Mouse (Mus musculus) kidney, postnatal 10 days (tissue): ENCODE data around the gene Simc1.
"Not testable (repeated sequence)": the region's sequence is repeated elsewhere in the genome, so short reads cannot be mapped to it uniquely, and the experiment has no call there.

Experiments
- DNase-seq: peaks from one replicate; pipeline ENCODE4 v3.0.0; 2021; ENCODE audit warnings: mixed read lengths

Simc1 gene

DNA sequence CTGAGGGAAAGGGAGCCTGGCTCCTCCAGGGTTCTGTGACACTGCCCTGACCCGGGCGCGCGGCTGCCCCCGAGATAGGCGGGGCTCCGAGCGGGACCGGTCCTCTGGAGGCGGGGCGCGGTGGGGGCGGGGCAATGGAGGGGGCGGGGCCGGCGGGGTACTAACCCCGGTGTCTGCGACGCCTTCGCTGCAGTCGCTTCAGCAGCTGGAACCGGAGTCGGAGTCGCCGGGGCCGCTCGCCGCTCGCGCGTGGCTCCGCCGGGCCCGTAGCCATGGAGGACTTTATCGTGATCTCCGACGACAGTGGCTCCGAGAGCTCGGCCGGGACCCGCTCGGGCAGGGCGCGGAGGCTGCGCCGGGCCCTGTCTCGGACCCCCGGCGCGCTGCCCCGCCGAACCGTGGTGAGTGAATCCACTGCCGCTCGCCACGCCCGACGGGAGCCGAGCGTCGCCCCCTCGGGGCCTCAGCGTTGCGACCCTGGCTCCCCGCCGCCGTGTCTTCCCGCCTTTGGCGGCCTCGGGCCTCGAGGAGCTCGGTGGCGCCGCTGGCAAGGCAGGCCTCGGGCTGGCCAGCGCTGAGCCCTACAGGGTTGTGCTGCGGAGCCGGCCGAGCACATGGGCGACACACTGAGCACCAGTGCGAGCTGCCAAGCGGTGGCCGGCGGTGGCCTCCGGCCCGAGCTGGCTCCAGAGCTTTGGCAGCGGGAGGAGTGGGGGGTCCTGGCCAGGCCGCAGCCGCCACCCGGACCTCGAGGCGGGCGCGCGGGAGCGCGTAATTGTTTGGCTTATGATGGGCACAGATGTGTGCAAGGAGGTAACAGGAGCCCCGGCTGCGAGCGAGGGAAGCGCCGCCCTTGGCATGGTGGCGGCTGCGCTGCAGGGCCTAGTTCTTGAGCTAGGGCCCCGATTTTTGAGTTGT lies at the start of gene Simc1:
Simc1 (plus strand) TSS at position 176 of the 918 bp plus-strand sequence.
- DNase-seq: peak; percentile 88

DNA sequence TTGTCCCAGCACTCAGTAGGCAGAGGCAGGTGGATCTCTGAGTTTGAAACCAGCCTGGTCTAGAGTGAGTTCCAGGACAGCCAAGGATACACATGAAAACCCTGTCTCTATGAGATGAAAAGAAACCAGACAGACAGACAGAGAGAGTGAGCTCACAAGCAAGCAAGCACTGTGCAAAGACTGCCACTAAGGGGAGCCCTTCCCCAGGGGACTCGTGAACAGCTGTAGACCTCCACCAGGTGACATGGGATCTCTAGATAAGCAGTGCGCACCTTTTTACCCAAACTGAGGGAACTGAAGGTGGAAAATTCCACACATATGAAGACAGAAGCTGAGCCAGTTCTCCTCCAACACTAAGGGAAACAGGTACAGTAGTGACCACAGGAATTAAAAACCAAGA lies 46.5 kb upstream of the Simc1 start:
- DNase-seq: peak; percentile 61

DNA sequence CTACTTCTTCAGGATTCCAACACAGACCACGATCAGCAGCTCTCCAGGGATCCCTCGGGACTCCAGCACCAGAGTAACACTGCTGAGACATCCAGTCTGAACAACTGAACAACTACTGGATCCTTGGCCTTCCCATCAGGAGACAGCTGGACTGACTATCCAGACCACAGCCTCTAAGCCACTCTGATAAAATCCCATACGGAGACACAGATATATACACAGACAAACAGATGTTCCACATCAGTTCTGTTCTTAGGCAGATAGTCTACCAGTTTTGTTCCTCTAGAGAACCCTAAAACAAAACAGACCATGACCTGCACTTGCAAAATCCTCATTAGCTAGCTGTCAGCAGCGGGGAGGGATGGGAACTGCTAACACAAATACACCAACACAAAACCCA lies 44.3 kb upstream of the Simc1 start:
- peak; percentile 18 for DNase-seq

DNA sequence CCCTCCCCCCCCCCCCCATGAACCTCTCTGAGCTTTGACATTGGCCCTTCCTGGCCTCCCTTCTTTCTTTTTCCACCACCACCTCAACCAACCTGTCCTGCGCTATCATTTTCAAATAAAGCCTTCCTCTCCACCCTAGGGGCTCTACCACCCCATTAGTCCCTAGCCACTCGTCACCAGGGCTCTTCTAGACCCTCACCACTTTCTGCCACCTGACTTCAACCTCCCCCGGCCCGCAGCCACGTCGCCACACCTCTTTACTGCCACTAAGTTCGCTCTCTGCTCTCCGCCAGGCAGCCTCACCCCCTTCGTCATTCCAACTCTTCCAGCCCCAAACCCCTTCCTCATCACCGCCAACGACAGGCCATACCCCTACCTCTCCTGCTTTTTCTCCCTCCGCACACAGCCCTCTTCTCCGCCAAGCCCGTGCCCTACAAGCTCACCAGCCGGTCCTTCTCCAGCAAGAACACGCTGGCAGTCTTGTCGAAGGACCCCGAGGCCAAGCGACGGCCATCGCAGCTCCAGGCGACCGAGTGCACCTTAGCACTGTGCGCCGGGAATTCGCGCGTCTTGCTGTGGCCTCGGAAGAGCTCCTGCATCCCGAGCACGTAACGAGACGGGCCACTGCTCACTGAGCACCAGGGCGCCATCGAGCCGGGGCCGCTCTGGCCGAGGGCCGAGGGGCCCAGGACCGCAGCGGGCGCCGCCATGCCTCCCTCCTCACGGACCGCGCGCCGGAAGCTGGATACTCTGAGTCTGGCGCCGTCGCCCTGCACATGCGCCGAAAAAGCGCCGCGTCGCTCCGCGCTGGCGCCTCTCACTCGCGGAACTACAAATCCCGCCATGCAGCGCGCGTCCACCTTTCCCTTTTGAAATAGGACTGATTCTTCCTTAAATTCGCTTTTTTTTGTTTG lies 35.2 kb upstream of the Simc1 start, which contains the start of gene Thoc3:
Thoc3 (minus strand) TSS at position 752 of the 914 bp plus-strand sequence.
- DNase-seq: peak; percentile 95

DNA sequence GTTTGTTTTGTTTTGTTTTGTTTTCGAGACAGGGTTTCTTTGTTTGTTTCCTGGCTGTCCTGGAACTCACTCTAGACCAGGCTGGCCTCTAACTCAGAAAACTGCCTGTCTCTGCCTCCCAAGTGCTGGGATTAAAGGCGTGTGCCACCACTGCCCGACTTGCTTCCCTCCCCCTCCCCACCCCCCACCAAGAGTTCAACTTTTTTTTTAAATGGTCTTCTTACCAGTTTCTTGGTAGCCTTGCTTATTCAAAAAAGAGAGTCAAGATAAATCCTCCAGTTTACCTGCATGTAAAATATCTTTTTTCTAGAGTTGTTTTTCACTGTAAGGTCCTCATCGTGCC lies 34.6 kb upstream of the Simc1 start:
- DNase-seq: no peak

DNA sequence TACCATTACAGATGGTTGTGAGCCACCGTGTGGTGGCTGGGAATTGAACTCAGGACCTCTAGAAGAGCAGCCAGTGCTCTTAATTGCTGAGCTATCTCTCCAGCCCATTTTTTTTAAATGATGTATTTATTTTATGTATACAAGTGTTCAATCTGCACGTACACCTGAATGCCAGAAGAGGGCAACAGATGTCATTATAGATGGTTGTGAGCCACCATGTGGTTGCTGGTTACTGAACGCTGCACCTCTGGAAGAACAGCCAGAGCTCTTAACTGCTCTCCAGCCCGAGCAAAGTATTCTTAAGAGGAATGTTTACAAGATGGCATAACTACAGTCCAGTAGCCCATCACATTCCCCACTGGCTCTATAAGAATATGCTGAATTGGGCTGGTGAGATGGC lies 31.6 kb upstream of the Simc1 start:
- DNase-seq: no peak

DNA sequence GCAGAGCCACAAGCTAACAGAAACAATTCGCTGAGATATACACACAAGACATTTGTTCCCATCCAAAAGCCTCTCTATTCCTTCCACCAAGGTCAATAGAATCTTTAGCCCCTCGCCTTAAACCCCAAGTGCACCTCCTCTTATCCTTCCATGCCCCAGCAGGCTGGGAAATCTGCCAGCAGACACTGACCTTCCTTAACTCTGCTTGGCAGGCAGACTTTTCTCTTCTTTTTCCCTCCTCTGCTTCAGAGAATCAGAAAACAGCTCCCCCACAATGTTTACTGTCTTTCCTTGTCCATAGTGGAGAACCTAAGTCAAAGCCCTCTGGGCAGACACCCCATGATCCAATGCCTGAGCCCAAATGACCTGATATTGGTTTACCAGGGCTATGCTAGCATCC lies 28.6 kb upstream of the Simc1 start:
- DNase-seq: peak; percentile 29

DNA sequence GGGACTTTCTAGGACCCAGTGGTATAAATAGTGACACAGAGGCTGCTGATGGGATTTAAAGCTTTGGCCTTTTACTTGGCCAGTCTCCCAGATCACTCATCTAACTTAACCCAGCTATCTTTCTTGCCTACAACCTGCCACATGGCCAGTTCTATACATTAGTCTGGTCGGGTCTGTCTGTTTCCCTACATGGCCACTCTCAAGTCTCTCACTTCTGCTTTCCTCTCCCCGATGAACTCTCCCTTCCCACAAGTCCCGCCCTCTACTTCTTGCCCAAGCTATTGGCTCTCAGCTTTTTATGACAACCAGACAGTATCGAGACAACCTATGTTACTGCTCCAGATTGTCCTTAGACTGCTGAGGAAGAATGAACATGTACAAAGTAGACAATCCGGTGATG lies 27.9 kb upstream of the Simc1 start:
- no peak for DNase-seq

DNA sequence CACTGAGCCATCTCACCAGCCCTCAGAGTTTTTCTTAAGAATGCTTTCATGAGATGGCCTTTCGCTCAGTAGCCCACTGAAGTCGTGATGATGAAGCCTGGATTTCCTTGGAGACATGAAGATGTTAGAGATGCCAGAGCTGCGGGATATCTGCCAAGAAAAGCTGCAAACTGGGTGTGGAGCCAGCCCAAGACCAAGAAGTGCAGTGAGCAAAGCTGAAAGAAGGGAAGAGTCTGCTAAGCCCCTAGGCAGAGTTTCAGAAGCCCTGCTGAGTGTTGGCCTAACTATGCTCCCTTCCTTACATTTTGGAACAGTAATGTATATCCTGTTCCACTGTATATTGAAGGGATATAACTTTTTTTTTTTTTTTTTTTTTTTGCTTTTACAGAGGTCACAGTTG lies 24.3 kb upstream of the Simc1 start:
- peak; percentile 31 for DNase-seq

DNA sequence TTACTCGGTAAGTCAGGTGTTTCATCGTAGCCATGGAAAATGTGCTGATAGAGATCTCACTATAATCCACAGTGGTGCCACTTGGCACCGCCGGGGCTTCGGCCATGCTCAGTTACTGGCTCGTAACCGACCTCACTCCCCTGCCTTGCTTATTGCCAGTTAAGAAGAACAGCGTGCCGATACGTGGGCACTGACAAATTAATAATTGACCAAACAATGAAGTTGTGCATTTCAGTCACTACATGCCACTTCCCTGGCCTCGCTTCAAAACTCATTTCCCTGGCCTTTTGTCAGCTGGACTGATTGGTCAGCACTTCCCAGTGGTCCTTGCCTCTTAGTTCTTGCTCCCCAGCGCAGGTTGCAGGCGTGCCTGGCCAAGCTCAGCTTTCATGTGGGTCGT lies 22.1 kb upstream of the Simc1 start:
- peak; percentile 53 for DNase-seq

DNA sequence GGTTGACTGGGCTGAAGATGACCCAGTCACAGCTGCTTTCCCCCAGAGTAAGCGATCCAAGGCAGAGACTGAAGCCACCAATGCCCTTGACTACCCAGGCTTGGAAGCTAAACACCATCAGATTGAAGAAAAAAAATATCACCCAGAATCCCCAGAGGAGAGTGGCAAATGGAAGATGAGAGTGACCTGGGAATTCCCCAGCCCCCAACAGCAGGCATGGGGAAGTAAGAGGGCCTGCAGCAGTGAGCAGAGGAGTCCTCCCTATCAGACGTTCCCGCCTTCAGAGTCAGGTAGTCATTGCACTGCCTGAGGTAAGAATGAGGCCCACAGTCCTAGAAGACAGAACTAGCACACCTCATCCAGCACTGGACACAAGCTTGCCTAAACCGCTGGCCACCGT lies 13.2 kb upstream of the Simc1 start:
- DNase-seq: no peak

DNA sequence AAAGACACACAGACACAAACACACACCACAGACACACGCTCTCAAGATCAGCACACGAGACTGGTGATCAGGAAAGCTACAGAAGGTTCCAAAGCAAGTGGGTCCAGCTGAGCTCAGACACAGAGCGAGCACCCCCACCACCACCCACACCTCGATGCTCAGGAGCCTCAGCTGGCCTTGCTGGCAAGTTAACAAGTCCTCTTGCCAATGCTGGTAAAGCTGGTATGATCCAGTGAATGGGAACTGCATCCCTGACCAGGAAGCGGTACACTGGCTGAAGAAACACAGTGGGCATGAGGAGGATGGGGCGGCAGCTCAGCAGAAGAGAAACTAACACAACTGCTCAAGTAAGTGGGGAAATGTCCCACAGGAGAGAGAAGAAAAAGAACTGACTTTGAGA lies 12.2 kb upstream of the Simc1 start:
- no peak for DNase-seq

DNA sequence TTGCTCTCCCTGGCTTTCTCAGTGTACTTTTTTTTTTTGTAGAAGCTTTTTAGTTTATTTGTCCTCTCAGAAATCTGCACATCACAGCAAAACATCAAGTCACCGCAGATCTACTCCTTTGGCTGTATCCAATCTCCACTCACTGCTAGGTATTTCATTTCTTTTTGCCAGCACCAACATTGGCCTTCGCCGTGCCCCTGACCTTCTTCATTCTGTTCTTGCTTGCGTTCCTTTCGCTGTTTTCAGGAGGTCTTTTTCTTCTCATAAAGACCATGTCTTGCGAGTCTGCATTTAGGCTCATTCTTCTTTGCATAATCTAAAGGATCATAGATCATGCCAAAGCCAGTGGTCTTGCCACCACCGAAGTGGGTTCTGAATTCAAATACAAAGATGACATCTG lies 4.0 kb upstream of the Simc1 start:
- not testable (repeated sequence) for DNase-seq

DNA sequence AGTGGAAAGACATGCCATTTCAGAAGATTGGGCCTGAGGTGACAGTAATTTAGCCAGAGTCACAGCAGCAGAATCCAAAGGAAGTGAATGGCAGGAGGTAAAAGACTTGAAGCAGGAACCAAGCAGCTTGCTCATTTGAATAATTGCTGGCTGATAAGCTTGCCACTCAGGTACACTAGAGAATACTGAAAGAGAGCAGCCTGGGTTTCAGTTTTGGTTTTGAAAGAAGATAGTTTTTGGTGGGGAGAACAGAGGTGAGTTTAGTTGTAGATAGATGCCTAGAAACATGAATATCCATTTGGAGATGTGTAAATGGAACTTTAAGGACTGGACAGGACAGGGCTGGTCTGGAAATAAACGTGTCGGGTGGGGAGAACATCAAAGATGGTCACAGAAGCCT lies 2.2 kb upstream of the Simc1 start:
- no peak for DNase-seq

DNA sequence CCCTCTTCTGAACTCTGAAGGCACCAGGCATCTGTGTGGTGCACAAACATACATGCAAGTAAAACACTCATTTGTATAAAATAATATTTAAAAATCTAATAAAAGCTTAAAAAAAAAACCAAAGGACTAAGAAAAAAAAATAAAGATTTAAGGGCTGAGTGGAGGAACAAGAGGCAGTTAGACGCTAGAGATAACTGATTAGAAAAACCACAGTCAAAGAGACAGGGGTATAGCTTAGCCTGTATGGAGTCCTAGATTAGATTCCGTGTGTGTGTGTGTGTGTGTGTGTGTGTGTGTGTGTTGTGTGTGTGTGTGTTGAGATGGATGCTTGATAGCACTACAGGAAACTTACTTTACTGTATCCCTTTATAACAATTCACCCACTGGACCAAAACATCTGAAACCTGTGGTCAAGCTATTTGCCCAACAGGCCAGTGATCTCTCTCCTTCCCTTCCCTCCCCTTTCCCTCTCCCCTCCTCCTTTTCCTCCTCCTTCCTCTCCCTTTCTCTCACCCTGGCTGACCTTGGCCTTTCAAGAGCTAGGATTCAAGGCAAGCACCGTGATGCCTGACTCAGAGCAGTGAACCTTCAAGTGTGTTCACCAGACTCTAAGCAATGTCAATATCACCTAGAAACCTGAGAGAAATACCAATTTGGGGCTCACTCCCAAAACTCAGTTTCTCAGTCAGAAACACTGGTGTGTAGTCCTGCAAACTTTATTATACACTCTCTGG lies 1.5 kb upstream of the Simc1 start:
- no peak for DNase-seq

DNA sequence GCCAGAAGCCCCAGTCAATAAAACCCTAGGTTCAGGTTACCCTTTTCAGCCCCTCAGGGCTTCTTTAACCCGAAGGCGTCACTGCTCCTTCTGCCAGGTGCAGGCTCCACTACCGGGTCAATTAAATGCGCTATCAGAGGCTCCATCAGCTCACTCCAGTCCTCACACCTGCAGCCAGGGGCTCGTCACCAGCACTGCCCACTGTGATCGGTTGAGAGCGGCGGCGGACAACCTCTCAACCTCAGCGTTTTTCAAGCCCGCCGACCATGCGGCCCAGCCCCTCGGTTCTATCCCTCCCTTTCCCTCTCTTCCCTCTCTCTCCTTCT lies 338 bp upstream of the Simc1 start:
- no peak for DNase-seq

DNA sequence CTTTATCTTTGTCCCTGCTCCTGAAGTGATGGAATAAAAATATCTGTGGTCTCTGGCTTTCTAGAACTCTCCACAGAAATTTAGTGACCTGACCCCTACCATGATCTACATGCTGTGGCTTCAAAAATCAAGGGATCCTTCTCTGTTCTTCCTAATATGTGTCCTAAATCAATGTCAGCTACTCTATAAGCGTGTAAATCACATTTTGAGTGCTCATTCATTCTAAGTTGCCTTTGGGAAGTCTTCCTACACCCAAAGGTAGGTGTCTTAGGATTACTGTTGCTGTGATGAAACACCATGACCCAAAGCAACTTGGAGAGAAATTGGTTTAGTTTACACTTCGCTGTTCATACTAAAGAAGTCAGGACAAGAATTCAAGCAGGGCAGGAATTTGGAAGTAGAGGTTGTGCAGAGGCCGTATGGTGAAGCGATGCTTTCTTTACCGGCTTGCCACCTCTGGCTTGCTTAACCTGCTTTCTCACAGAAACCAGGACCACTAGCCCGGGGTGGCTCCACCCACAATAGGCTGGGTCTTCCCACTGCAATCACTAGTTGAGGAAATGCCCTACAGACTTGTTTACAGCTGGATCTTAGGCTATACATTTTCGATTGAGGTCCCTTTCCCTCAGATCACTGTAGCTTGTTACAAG lies 1.2 kb downstream of the Simc1 start:
- DNase-seq: no peak

DNA sequence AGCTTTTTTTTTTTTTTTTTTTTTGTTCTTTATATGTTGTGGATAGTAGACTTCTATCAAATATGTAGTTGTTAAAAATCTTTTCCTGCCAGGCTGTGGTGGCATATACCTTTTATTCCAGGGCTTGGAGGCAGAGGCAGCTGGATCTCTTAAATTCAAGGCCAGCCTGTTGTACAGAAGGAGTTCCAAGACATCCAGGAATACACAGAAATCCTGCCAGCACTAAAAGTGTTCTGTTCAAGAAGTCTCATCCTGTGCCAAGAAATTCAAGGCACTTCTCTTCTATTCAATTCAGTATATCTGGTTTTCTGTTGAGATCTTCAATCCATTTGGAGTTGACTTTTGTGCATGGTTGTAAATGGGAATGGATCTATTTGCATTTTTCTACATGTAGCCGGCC lies 2.3 kb downstream of the Simc1 start:
- DNase-seq: no peak

DNA sequence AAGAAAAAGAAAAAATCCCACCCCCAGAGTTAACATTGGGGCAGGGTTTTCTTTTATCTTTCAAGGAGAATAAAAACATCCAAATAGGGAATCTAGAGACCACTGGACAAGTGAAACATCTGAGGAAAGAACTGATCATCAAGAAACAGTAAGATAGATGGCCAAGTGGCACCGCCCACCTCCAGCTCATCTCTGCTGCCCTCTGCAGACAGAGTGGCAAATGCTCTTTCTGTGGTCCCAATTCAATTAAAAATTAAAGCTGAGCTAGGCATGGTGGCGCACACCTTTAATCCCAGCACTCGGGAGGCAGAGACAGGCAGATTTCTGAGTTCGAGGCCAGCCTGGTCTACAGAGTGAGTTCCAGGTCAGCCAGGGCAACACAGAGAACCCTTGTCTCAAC lies 16.6 kb downstream of the Simc1 start:
- peak; percentile 11 for DNase-seq

DNA sequence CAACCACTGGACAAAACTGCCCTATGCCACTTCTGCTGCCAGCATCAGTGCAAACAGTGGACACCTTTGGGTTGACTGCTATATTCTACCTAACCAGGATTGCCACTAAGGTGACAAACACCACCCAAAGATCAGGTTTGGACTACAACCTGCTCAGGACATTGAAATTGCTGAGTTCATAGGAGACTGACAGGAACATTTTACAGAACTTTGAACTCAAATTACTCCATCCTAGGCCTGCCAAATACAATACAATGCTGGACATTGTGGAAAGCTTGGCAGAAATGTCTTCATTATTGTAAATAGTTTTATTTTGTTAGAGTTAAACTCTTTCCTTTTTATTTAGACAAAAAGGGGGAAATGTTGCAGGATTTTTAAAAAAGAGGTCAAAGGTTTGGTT lies 17.6 kb downstream of the Simc1 start:
- no peak for DNase-seq

DNA sequence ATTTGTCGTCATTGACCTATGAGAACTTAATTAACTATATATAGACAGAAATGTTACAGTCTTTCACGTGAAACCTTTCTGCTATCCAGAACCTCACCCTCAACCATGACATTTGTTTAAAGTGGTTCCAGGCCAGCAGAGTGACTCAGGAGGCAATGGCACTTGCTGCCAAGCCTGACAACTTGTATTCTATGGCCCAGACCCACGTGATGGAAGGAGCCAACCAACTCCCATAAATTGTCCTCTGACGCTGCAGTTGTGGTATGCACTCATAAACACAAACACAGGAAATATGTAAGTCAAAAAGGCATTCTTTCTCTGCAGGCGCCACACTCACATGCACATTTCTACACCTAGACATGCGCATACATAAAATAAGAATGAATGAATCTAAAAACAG lies 23.6 kb downstream of the Simc1 start:
- DNase-seq: no peak

DNA sequence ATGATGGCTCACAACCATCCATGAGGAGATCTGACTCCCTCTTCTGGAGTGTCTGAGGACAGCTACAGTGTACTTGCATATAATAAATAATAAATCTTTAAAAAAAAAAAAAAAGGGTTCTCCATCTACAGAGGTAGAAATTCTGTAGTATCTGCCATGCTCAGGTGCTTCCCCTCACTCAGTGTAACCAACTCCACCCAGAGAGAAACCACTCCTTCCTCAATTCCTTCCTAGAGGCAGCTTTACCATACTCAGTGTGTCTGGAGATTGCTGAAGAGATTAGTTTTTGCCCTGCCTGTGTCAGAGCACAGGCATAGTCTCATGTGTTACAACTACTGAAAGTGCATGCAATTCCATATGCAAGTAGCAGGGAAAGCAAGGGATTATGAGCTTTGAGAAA lies 28.6 kb downstream of the Simc1 start:
- DNase-seq: no peak

DNA sequence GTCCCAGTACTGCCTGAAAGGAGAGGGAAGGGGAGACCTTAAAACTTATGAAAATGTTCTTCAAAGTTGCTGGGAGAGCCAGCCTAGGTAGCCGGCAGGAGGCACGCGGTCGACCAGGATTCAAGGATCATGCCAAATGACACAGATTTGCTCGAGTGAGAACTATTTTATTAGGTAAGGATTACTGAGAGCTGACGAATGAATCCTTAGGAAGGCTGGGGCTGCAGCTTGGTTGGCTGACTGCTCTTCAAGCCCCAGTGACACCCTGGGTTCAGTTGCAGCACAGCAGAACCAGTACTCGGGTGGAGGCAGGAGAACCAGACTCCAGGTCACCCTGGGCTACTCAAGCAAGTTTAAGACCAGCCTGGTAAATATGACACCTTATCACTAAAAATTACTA lies 44.5 kb downstream of the Simc1 start:
- no peak for DNase-seq
